Mouse (Mus musculus) thymus, postnatal 0 days (tissue): ENCODE measurements at regions not wholly inside any gene's neighbourhood (a gene's known extent, or its start where the extent isn't known, plus 50 kb on each side); places are given as distances from the start of the nearest gene placed in this dataset.

Source experiments
- DNase-seq: peaks from one replicate; pipeline ENCODE4 v3.0.0-alpha.2; 2015; ENCODE audit warnings: low spot score

GRCm38 (mm10) chrX:158920217-158920616 is 289.9 kb upstream of the Rps6ka3 start:
- DNase-seq = no peak

GRCm38 (mm10) chrX:158921424-158921823 is 288.7 kb upstream of the Rps6ka3 start:
- DNase-seq = no peak

GRCm38 (mm10) chrX:158921838-158922450 is 288.2 kb upstream of the Rps6ka3 start:
- peak; percentile 60 for DNase-seq

- no peak for DNase-seq
Measured at GRCm38 (mm10) chrX:158923081-158923561, 287.0 kb upstream of the Rps6ka3 start.

- no peak for DNase-seq
Measured at GRCm38 (mm10) chrX:158923657-158924489, 286.2 kb upstream of the Rps6ka3 start.

- peak; percentile 6 for DNase-seq
Measured at GRCm38 (mm10) chrX:158924490-158925398, 285.4 kb upstream of the Rps6ka3 start.

GRCm38 (mm10) chrX:158931864-158932263 is 278.2 kb upstream of the Rps6ka3 start:
- DNase-seq = no peak

GRCm38 (mm10) chrX:158947191-158947590 is 262.9 kb upstream of the Rps6ka3 start:
- DNase-seq = no peak

- no peak for DNase-seq
Measured at GRCm38 (mm10) chrX:158971726-158972125, 238.4 kb upstream of the Rps6ka3 start.

- DNase-seq = no peak
Measured at GRCm38 (mm10) chrX:158976648-158977047, 233.5 kb upstream of the Rps6ka3 start.

- no peak for DNase-seq
Measured at GRCm38 (mm10) chrX:158984721-158985120, 225.4 kb upstream of the Rps6ka3 start.

GRCm38 (mm10) chrX:158987676-158988075 is 222.4 kb upstream of the Rps6ka3 start:
- no peak for DNase-seq

GRCm38 (mm10) chrX:159018955-159019354 is 191.2 kb upstream of the Rps6ka3 start:
- no peak for DNase-seq

- DNase-seq = no peak
Measured at GRCm38 (mm10) chrX:159026311-159026710, 183.8 kb upstream of the Rps6ka3 start.

GRCm38 (mm10) chrX:159031927-159032326 is 178.2 kb upstream of the Rps6ka3 start:
- DNase-seq = no peak

GRCm38 (mm10) chrX:159043432-159043831 is 166.7 kb upstream of the Rps6ka3 start:
- peak; percentile 58 for DNase-seq

GRCm38 (mm10) chrX:159047876-159048275 is 162.2 kb upstream of the Rps6ka3 start:
- no peak for DNase-seq

GRCm38 (mm10) chrX:159055689-159056461 is 154.2 kb upstream of the Rps6ka3 start:
- DNase-seq = peak; percentile 11

- no peak for DNase-seq
Measured at GRCm38 (mm10) chrX:159056462-159056805, 153.7 kb upstream of the Rps6ka3 start.

- DNase-seq = no peak
Measured at GRCm38 (mm10) chrX:159058931-159059330, 151.2 kb upstream of the Rps6ka3 start.

- DNase-seq = no peak
Measured at GRCm38 (mm10) chrX:159061322-159061721, 148.8 kb upstream of the Rps6ka3 start.
